Mouse (Mus musculus) right cerebral cortex, postnatal 36 days (tissue): ENCODE measurements around the gene Maml1.
A peak's percentile ranks its signal among the peaks of the same experiment; 100 is the strongest.

ENCODE experiments used
- DNase-seq, 2 experiments: peaks; one replicate each; pipeline ENCODE4 v3.0.0; 2022; ENCODE audit warnings: low spot score in 2 of 2, mixed read lengths in 1 of 2

Maml1 gene

GRCm38 (mm10) chr11:50222559-50223276 is 69.4 kb downstream of the Maml1 start:
- DNase-seq, result no peak

GRCm38 (mm10) chr11:50219833-50220232 is 72.3 kb downstream of the Maml1 start:
- DNase-seq, result no peak

- DNase-seq, result no peak
Observed at GRCm38 (mm10) chr11:50217811-50218210, 74.3 kb downstream of the Maml1 start.

- DNase-seq, result no peak
Observed at GRCm38 (mm10) chr11:50216724-50217366, 75.3 kb downstream of the Maml1 start.

GRCm38 (mm10) chr11:50215633-50216032 is 76.5 kb downstream of the Maml1 start:
- DNase-seq, result no peak

- no peak for DNase-seq
Observed at GRCm38 (mm10) chr11:50214631-50215030, 77.5 kb downstream of the Maml1 start.

GRCm38 (mm10) chr11:50212848-50213758 is 79.0 kb downstream of the Maml1 start:
- peak in 1 of 2 experiments; percentile 40 for DNase-seq

- DNase-seq, result no peak
Observed at GRCm38 (mm10) chr11:50212060-50212739, 79.9 kb downstream of the Maml1 start.

GRCm38 (mm10) chr11:50211322-50212059 is 80.6 kb downstream of the Maml1 start:
- no peak for DNase-seq

- peak; percentile 70 to 71 for DNase-seq
Observed at GRCm38 (mm10) chr11:50210505-50211151, 81.5 kb downstream of the Maml1 start, which contains the start of the genes Sqstm1 and Mgat4b. Gene Sqstm1, minus strand, starts transcription at chr11:50210827. Gene Mgat4b, plus strand, starts transcription at chr11:50210890.

GRCm38 (mm10) chr11:50210101-50210504 is 82.0 kb downstream of the Maml1 start:
- DNase-seq, result peak; percentile 76 to 86

GRCm38 (mm10) chr11:50208039-50208438 is 84.1 kb downstream of the Maml1 start:
- no peak for DNase-seq

- DNase-seq, result no peak
Observed at GRCm38 (mm10) chr11:50207344-50207743, 84.8 kb downstream of the Maml1 start.

- DNase-seq, result no peak
Observed at GRCm38 (mm10) chr11:50206037-50206436, 86.1 kb downstream of the Maml1 start.
